Mouse (Mus musculus) limb, embryonic 13.5 days (tissue): ENCODE measurements around the gene Itpr1. TPM values are rescaled to one million over a fixed set of nuclear protein-coding genes. Genes with fewer than 3 reads are reported as not detected.

Source experiments
- ATAC-seq: fragments of 200-750 bp; cut with Nextera tagmentation; 2 replicates; pipeline ENCODE4 v1.8.0; 2017; ENCODE audit warnings: low read depth, moderate number of reproducible peaks, moderate TSS enrichment; ENCODE audit not compliant: low FRiP score
- H3K27ac ChIP-seq: fragments of 300-500 bp; sonication (generic); 2 replicates; pipeline ENCODE4 v1.5.1; 2015; ENCODE audit warnings: inconsistent platforms, mild to moderate bottlenecking, moderate library complexity
- H3K27me3 ChIP-seq: fragments of 300-500 bp; sonication (generic); 2 replicates; pipeline ENCODE4 v1.6.1; 2015; ENCODE audit warnings: mild to moderate bottlenecking, inconsistent platforms
- H3K36me3 ChIP-seq: fragments of 300-500 bp; sonication (generic); 2 replicates; pipeline ENCODE4 v1.6.1; 2015; ENCODE audit warnings: inconsistent platforms, mild to moderate bottlenecking, moderate library complexity
- H3K4me1 ChIP-seq: fragments of 300-500 bp; sonication (generic); 2 replicates; pipeline ENCODE4 v1.6.1; 2015; ENCODE audit warnings: inconsistent platforms
- H3K4me2 ChIP-seq: fragments of 300-500 bp; sonication (generic); replicated peaks from 2 replicates; pipeline ENCODE4 v1.6.1; 2015; ENCODE audit warnings: inconsistent platforms, mild to moderate bottlenecking, moderate library complexity
- H3K4me3 ChIP-seq: fragments of 300-500 bp; sonication (generic); 2 replicates; pipeline ENCODE4 v1.5.1; 2015; ENCODE audit warnings: moderate library complexity, mild to moderate bottlenecking, inconsistent platforms
- H3K9ac ChIP-seq: fragments of 300-500 bp; sonication (generic); 2 replicates; pipeline ENCODE4 v1.6.1; 2015; ENCODE audit warnings: mild to moderate bottlenecking, inconsistent platforms
- H3K9me3 ChIP-seq: fragments of 300-500 bp; sonication (generic); 2 replicates; pipeline ENCODE4 v1.6.1; 2016; ENCODE audit warnings: inconsistent platforms
- WGBS: fragments of 180-500 bp; shearing (Covaris S2); methylation state at CpG from one replicate; pipeline ENCODE4 v1.1.7; 2015; 5-methylcytosine and 5-hydroxymethylcytosine counted together
- polyA plus RNA-seq: library from polyadenylated mRNA; unstranded; fragments of >200 nt; fragmentation: Nextera tagmentation; extraction: Ambion mirVana; gene quantifications from 2 replicates; pipeline ENCODE4 v1.2.1, GENCODE M21; 2015

Itpr1 gene
- polyA plus RNA-seq, 1 experiment from 2014 or later, result 10.8 TPM

DNA sequence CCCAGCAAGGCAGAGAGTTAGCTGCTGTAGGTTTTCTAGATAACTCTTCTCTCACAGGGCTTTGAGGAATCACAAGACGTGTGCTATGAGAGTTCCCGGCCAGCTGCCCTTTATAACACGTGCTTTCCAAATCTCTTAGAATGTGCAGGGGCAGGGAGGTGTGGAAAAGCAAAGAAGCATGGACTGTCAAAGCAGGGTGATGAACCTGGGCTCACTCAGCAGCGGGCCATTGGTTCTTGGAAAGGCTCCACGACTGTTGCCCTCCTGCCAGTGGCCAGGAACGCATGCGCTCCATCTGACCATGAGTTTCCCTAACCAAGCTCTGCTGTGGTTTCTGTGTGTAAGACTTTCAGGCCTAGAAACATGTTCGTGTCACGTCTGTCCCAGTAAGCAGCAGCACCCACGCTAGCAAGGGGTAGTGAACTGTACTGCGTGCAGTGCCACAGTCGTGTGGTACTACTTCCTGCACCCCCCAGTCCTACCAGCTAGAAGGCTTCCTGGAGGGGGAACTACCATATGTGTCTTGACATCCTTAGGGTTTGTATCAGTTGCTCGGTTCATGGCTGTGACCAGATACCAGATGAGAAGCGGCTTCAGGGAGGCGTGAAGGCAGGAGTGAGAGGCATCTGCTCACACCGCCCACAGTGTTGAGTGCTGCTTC is 311.2 kb downstream of the Itpr1 start:
- H3K4me3 ChIP-seq, result no peak overlapping the region
- no peaks in the 10 kb centered on the region for H3K9me3 ChIP-seq
- H3K36me3 ChIP-seq, result peaks cover 38% of the 10 kb centered on the region
- H3K27me3 ChIP-seq, result no peaks in the 10 kb centered on the region
- 0 out of 2 replicates have a peak, but pooled peaks cover under 1% of the 10 kb centered on the region for H3K4me1 ChIP-seq
- WGBS, result 91% methylated on average over 16 of the region's 16 CpGs
- H3K9ac ChIP-seq, result no peak overlapping the region
- no peak overlapping the region for H3K4me2 ChIP-seq
- ATAC-seq, result no peak
- no peak overlapping the region for H3K27ac ChIP-seq

DNA sequence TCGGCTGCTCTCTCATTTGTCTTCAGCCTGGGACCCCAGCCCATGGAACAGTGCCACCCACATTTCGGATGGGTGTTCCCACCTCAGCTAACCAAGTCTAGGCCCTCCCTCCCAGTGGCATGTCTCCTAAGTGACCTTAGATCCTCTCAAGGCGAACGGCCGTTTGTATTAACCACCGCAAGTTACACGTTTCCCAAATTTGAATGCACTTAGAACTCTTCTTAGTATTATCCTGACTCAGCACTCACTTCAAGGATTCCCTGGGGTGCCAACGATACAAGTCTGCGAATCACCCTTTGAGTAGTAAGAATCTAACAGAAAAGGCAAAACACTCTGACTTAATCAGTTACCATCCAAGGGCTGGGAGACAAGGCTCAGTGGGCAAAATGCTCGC is 311.7 kb downstream of the Itpr1 start:
- Histone ChIP-seq H3K4me2 (no peak overlapping the region), H3K4me3 (no peak overlapping the region), H3K27ac (no peak overlapping the region), H3K36me3 (peaks cover 34% of the 10 kb centered on the region), H3K9me3 (no peaks in the 10 kb centered on the region), H3K9ac (no peak overlapping the region), H3K27me3 (no peaks in the 10 kb centered on the region), H3K4me1 (no peaks in the 10 kb centered on the region)
- no peak for ATAC-seq
- WGBS, result 87% methylated on average over 10 of the region's 10 CpGs

GRCm38 (mm10) chr6:108527560-108527959 is 314.7 kb downstream of the Itpr1 start:
- Histone ChIP-seq H3K4me1 (peaks cover 19% of the 10 kb centered on the region), H3K27me3 (no peaks in the 10 kb centered on the region), H3K9ac (no peak overlapping the region), H3K4me2 (no peak overlapping the region), H3K9me3 (no peaks in the 10 kb centered on the region), H3K36me3 (peaks cover 21% of the 10 kb centered on the region), H3K27ac (no peak overlapping the region), H3K4me3 (no peak overlapping the region)
- ATAC-seq, result no peak
- 83% methylated on average over 3 of the region's 3 CpGs for WGBS

DNA sequence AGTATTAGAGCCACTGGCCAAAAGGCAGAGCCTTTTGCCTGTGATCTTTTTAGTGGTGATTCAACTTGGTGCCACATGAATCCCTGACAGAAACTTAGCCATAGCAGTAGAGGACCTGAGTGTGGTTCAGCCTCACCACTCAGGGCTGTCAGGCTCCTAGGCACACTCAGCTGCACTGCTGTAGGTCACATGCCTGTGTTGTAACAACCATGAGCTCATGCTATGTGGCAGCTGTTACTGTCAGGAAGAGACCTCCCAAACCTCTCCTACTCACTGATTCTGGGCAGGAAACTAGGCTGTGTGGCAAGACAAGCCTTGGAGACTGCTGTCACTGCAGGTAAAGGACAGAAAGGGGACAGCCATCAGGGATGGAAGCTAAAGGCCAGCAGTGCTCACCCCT is 315.1 kb downstream of the Itpr1 start:
- Histone ChIP-seq H3K4me1 (peaks cover 19% of the 10 kb centered on the region), H3K4me2 (no peak overlapping the region), H3K36me3 (peaks cover 21% of the 10 kb centered on the region), H3K9me3 (no peaks in the 10 kb centered on the region), H3K4me3 (no peak overlapping the region), H3K27me3 (no peaks in the 10 kb centered on the region), H3K27ac (no peak overlapping the region), H3K9ac (no peak overlapping the region)
- no peak for ATAC-seq

- H3K27ac ChIP-seq, result no peak overlapping the region
- WGBS, result 88% methylated on average over 3 of the region's 3 CpGs
- ATAC-seq, result no peak
- H3K27me3 ChIP-seq, result no peaks in the 10 kb centered on the region
- no peaks in the 10 kb centered on the region for H3K9me3 ChIP-seq
- H3K4me3 ChIP-seq, result no peak overlapping the region
- peaks cover 11% of the 10 kb centered on the region for H3K36me3 ChIP-seq
- no peak overlapping the region for H3K9ac ChIP-seq
- H3K4me1 ChIP-seq, result peaks cover 19% of the 10 kb centered on the region
- no peak overlapping the region for H3K4me2 ChIP-seq
Observed at GRCm38 (mm10) chr6:108529150-108529549, 316.3 kb downstream of the Itpr1 start.

- no peaks in the 10 kb centered on the region for H3K27me3 ChIP-seq
- 52% methylated on average over 6 of the region's 6 CpGs for WGBS
- H3K9me3 ChIP-seq, result no peaks in the 10 kb centered on the region
- peaks cover 19% of the 10 kb centered on the region for H3K4me1 ChIP-seq
- no peak overlapping the region for H3K9ac ChIP-seq
- no peak overlapping the region for H3K27ac ChIP-seq
- 0 out of 2 replicates have a peak, but pooled peaks cover 3% of the 10 kb centered on the region for H3K36me3 ChIP-seq
- H3K4me3 ChIP-seq, result no peak overlapping the region
- no peak overlapping the region for H3K4me2 ChIP-seq
- peak; percentile 46; the same call in 1 of the 2 replicates for ATAC-seq
Observed at GRCm38 (mm10) chr6:108530781-108531323, 318.0 kb downstream of the Itpr1 start.

GRCm38 (mm10) chr6:108531324-108532311 is 318.7 kb downstream of the Itpr1 start:
- H3K36me3 ChIP-seq, result 0 out of 2 replicates have a peak, but pooled peaks cover 3% of the 10 kb centered on the region
- 44% methylated on average over 12 of the region's 12 CpGs for WGBS
- ATAC-seq, result 0 out of 2 replicates have a peak, but pooled peaks have one; percentile 8
- H3K4me3 ChIP-seq, result no peak overlapping the region
- H3K9ac ChIP-seq, result 0 out of 2 replicates have a peak overlapping the region, but pooled peaks have one; percentile 25
- H3K9me3 ChIP-seq, result no peaks in the 10 kb centered on the region
- H3K4me2 ChIP-seq, result no peak overlapping the region
- H3K4me1 ChIP-seq, result peaks cover 20% of the 10 kb centered on the region
- H3K27ac ChIP-seq, result no peak overlapping the region
- no peaks in the 10 kb centered on the region for H3K27me3 ChIP-seq

DNA sequence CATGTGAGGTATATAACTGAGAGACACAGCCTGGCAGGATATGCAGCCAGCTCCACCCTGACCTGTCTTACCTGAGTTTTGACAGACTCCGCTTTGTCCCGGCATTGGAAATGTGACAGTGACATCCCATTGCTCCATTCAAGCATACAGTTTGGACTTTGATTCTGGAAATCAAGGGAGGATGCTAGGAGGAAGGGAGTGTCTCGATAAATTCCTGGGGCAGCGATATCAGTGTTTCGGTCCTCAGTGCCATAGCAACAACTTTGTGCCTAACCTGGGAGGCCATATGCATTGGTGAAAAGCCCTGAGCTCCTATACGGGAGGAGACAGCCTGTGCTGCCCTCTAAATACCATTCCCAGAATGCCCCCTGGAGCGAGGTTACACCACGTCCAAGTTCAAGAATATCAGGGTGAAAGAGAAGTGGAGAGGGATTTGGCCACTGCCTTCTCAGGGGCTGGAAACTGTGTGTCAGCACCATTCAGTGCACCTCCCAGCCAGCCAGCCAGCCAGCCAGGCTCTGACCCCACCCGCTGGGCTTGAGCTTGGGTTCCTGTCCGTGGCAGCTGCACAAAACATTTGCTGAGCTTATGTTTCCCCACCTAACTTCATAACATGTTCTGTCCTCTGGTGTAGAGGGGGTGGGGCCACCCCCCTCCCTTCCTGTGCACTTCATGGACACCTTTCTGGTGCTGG is 319.7 kb downstream of the Itpr1 start:
- ATAC-seq, result peak; percentile 45; the same call in 1 of the 2 replicates
- Histone ChIP-seq H3K4me2 (no peak overlapping the region), H3K36me3 (0 out of 2 replicates have a peak, but pooled peaks cover 3% of the 10 kb centered on the region), H3K27ac (no peak overlapping the region), H3K9ac (no peak overlapping the region), H3K27me3 (no peaks in the 10 kb centered on the region), H3K4me3 (no peak overlapping the region), H3K4me1 (peaks cover 28% of the 10 kb centered on the region), H3K9me3 (no peaks in the 10 kb centered on the region)
- WGBS, result 80% methylated on average over 10 of the region's 10 CpGs

DNA sequence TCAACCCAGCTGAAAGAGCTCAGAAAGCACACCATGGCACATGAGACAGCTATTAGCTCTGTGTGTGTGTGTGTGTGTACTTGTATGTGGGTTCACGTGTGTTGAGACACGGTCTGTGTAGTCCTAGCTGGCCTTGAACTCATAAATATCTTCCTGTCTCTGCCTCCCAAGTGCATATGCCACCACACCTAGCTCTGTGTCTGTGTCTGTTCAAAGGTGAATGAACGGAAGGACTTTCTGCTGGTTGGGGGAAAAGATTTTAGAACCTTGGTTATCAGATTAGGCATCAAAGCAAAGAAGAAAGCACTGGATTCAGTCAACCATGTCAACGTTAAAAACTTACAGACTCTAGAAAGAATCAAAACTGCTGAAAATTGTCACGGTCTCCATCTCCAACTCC is 321.2 kb downstream of the Itpr1 start:
- ATAC-seq, result no peak

GRCm38 (mm10) chr6:108534596-108534995 is 321.7 kb downstream of the Itpr1 start:
- 77% methylated on average over 6 of the region's 6 CpGs for WGBS
- H3K4me2 ChIP-seq, result no peak overlapping the region
- peaks cover 28% of the 10 kb centered on the region for H3K4me1 ChIP-seq
- no peak overlapping the region for H3K4me3 ChIP-seq
- no peaks in the 10 kb centered on the region for H3K27me3 ChIP-seq
- H3K36me3 ChIP-seq, result no peaks in the 10 kb centered on the region
- no peak overlapping the region for H3K27ac ChIP-seq
- no peak overlapping the region for H3K9ac ChIP-seq
- ATAC-seq, result no peak
- no peaks in the 10 kb centered on the region for H3K9me3 ChIP-seq

More for the DNA sequence above, 321.2 kb downstream of the Itpr1 start:
- H3K9me3 ChIP-seq, result no peaks in the 10 kb centered on the region
- WGBS, result 84% methylated on average over 5 of the region's 5 CpGs
- H3K27ac ChIP-seq, result no peak overlapping the region
- H3K9ac ChIP-seq, result no peak overlapping the region
- H3K4me1 ChIP-seq, result peaks cover 28% of the 10 kb centered on the region
- no peak overlapping the region for H3K4me2 ChIP-seq
- no peaks in the 10 kb centered on the region for H3K36me3 ChIP-seq
- H3K27me3 ChIP-seq, result no peaks in the 10 kb centered on the region
- no peak overlapping the region for H3K4me3 ChIP-seq

DNA sequence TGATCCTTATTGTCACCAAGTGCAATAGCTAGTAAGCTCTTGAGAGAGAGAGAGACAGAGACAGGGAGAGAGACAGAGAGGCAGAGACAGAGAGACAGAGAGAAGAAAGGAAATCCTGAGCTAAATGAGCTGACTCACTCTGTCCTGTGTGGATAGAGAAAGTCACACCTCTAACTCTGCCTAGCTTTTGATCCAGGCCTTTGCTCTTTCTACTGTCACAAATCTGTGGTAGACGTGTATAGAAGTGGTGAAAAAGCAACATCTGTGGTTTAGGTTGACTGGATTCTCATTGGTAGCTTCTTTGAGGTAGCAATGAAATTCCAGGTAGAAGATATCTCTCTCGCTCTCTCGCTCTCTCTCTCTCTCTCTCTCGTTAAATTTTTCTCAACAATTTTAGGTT is 322.4 kb downstream of the Itpr1 start:
- Histone ChIP-seq H3K9me3 (no peaks in the 10 kb centered on the region), H3K36me3 (no peaks in the 10 kb centered on the region), H3K4me2 (no peak overlapping the region), H3K9ac (no peak overlapping the region), H3K4me3 (no peak overlapping the region), H3K27ac (no peak overlapping the region), H3K4me1 (peaks cover 28% of the 10 kb centered on the region), H3K27me3 (no peaks in the 10 kb centered on the region)
- WGBS, result 79% methylated on average over 4 of the region's 4 CpGs
- ATAC-seq, result no peak
